Mouse (Mus musculus): ENCODE measurements at regions not wholly inside any gene's neighbourhood (a gene's known extent, or its start where the extent isn't known, plus 50 kb on each side); places are given as distances from the start of the nearest gene placed in this dataset.

- no peak overlapping the region for H3K9ac ChIP-seq (replicated peaks)
- 89% methylated on average over 6 of the region's 6 CpGs for WGBS
- no peak overlapping the region for H3K4me3 ChIP-seq
- no peaks in the 10 kb centered on the region for H3K4me1 ChIP-seq
- no peak overlapping the region for H3K27ac ChIP-seq (replicated peaks)
- no peaks in the 10 kb centered on the region for H3K9me3 ChIP-seq
- H3K4me2 ChIP-seq (replicated peaks): no peak overlapping the region
- H3K27me3 ChIP-seq: no peaks in the 10 kb centered on the region
- no peak for ATAC-seq (replicated peaks)
- no peaks in the 10 kb centered on the region for H3K36me3 ChIP-seq
Observed at GRCm38 (mm10) chr5:126954634-126955033, 287.0 kb upstream of the Tmem132c start.

GRCm38 (mm10) chr5:126964577-126964976 is 277.0 kb upstream of the Tmem132c start:
- 81% methylated on average over 4 of the region's 4 CpGs for WGBS
- no peak overlapping the region for H3K4me3 ChIP-seq
- H3K4me2 ChIP-seq (replicated peaks): no peak overlapping the region
- H3K4me1 ChIP-seq: no peaks in the 10 kb centered on the region
- no peaks in the 10 kb centered on the region for H3K27me3 ChIP-seq
- ATAC-seq (replicated peaks): no peak
- no peaks in the 10 kb centered on the region for H3K9me3 ChIP-seq
- no peak overlapping the region for H3K27ac ChIP-seq (replicated peaks)
- no peak overlapping the region for H3K9ac ChIP-seq (replicated peaks)
- no peaks in the 10 kb centered on the region for H3K36me3 ChIP-seq

- Histone ChIP-seq H3K4me3 (no peak overlapping the region), H3K9ac (replicated peaks) (no peak overlapping the region), H3K9me3 (no peaks in the 10 kb centered on the region), H3K36me3 (no peaks in the 10 kb centered on the region), H3K4me2 (replicated peaks) (no peak overlapping the region), H3K27ac (replicated peaks) (no peak overlapping the region), H3K27me3 (no peaks in the 10 kb centered on the region), H3K4me1 (no peaks in the 10 kb centered on the region)
- no peak for ATAC-seq (replicated peaks)
- 88% methylated on average over 4 of the region's 4 CpGs for WGBS
Observed at GRCm38 (mm10) chr5:126967076-126967475, 274.5 kb upstream of the Tmem132c start.

GRCm38 (mm10) chr5:126969373-126969772 is 272.2 kb upstream of the Tmem132c start:
- H3K27ac ChIP-seq (replicated peaks): no peak overlapping the region
- no peaks in the 10 kb centered on the region for H3K27me3 ChIP-seq
- 82% methylated on average over 8 of the region's 8 CpGs for WGBS
- H3K4me2 ChIP-seq (replicated peaks): no peak overlapping the region
- no peak for ATAC-seq (replicated peaks)
- no peaks in the 10 kb centered on the region for H3K36me3 ChIP-seq
- no peaks in the 10 kb centered on the region for H3K9me3 ChIP-seq
- H3K4me1 ChIP-seq: peaks cover 4% of the 10 kb centered on the region
- no peak overlapping the region for H3K9ac ChIP-seq (replicated peaks)
- H3K4me3 ChIP-seq: no peak overlapping the region

- WGBS: 53% methylated on average over 2 of the region's 2 CpGs
- H3K9me3 ChIP-seq: no peaks in the 10 kb centered on the region
- H3K9ac ChIP-seq (replicated peaks): no peak overlapping the region
- H3K27ac ChIP-seq (replicated peaks): no peak overlapping the region
- peaks cover 4% of the 10 kb centered on the region for H3K4me1 ChIP-seq
- no peak for ATAC-seq (replicated peaks)
- no peaks in the 10 kb centered on the region for H3K36me3 ChIP-seq
- no peaks in the 10 kb centered on the region for H3K27me3 ChIP-seq
- H3K4me2 ChIP-seq (replicated peaks): no peak overlapping the region
- no peak overlapping the region for H3K4me3 ChIP-seq
Observed at GRCm38 (mm10) chr5:126971284-126971683, 270.3 kb upstream of the Tmem132c start.

GRCm38 (mm10) chr5:126971981-126972380 is 269.6 kb upstream of the Tmem132c start:
- no peak overlapping the region for H3K27ac ChIP-seq (replicated peaks)
- H3K4me2 ChIP-seq (replicated peaks): no peak overlapping the region
- WGBS: 67% methylated on average over 1 of the region's 1 CpGs

GRCm38 (mm10) chr5:126973425-126973824 is 268.2 kb upstream of the Tmem132c start:
- Histone ChIP-seq H3K27me3 (no peaks in the 10 kb centered on the region), H3K4me1 (peaks cover 4% of the 10 kb centered on the region), H3K36me3 (no peaks in the 10 kb centered on the region), H3K4me2 (replicated peaks) (no peak overlapping the region), H3K9me3 (peaks cover 3% of the 10 kb centered on the region; the same call in 1 of the 2 replicates), H3K4me3 (no peak overlapping the region), H3K9ac (replicated peaks) (no peak overlapping the region), H3K27ac (replicated peaks) (peak overlapping the region; percentile 48; the same call in 1 of the 2 replicates)
- WGBS: 5% methylated on average over 3 of the region's 3 CpGs
- no peak for ATAC-seq (replicated peaks)

More at GRCm38 (mm10) chr5:126971981-126972380, 269.6 kb upstream of the Tmem132c start:
- no peaks in the 10 kb centered on the region for H3K27me3 ChIP-seq
- H3K9me3 ChIP-seq: no peaks in the 10 kb centered on the region
- H3K9ac ChIP-seq (replicated peaks): no peak overlapping the region
- no peak overlapping the region for H3K4me3 ChIP-seq
- H3K4me1 ChIP-seq: peaks cover 4% of the 10 kb centered on the region
- H3K36me3 ChIP-seq: no peaks in the 10 kb centered on the region
- no peak for ATAC-seq (replicated peaks)

- H3K36me3 ChIP-seq: no peaks in the 10 kb centered on the region
- peaks cover 4% of the 10 kb centered on the region for H3K4me1 ChIP-seq
- H3K4me3 ChIP-seq: no peak overlapping the region
- no peaks in the 10 kb centered on the region for H3K27me3 ChIP-seq
- H3K27ac ChIP-seq (replicated peaks): 0 out of 2 replicates have a peak overlapping the region, but pooled peaks have one; percentile 25
- no peak for ATAC-seq (replicated peaks)
- WGBS: 68% methylated on average over 3 of the region's 3 CpGs
- no peak overlapping the region for H3K9ac ChIP-seq (replicated peaks)
- no peak overlapping the region for H3K4me2 ChIP-seq (replicated peaks)
- peaks cover 3% of the 10 kb centered on the region; the same call in 1 of the 2 replicates for H3K9me3 ChIP-seq
Observed at GRCm38 (mm10) chr5:126974565-126974964, 267.0 kb upstream of the Tmem132c start.

GRCm38 (mm10) chr5:126995577-126995976 is 246.0 kb upstream of the Tmem132c start:
- WGBS: 55% methylated on average over 6 of the region's 6 CpGs
- no peaks in the 10 kb centered on the region for H3K4me1 ChIP-seq
- H3K9me3 ChIP-seq: no peaks in the 10 kb centered on the region
- no peak overlapping the region for H3K9ac ChIP-seq (replicated peaks)
- no peak overlapping the region for H3K4me2 ChIP-seq (replicated peaks)
- H3K27ac ChIP-seq (replicated peaks): no peak overlapping the region
- ATAC-seq (replicated peaks): no peak
- no peaks in the 10 kb centered on the region for H3K36me3 ChIP-seq
- no peak overlapping the region for H3K4me3 ChIP-seq
- no peaks in the 10 kb centered on the region for H3K27me3 ChIP-seq

GRCm38 (mm10) chr5:127014166-127014565 is 227.4 kb upstream of the Tmem132c start:
- H3K9ac ChIP-seq (replicated peaks): no peak overlapping the region
- H3K4me3 ChIP-seq: no peak overlapping the region
- ATAC-seq (replicated peaks): no peak
- no peak overlapping the region for H3K27ac ChIP-seq (replicated peaks)
- H3K27me3 ChIP-seq: no peaks in the 10 kb centered on the region
- H3K9me3 ChIP-seq: no peaks in the 10 kb centered on the region
- WGBS: 76% methylated on average over 3 of the region's 3 CpGs
- H3K36me3 ChIP-seq: no peaks in the 10 kb centered on the region
- H3K4me2 ChIP-seq (replicated peaks): no peak overlapping the region
- H3K4me1 ChIP-seq: 0 out of 2 replicates have a peak, but pooled peaks cover 3% of the 10 kb centered on the region

GRCm38 (mm10) chr5:127016467-127017060 is 225.0 kb upstream of the Tmem132c start:
- Histone ChIP-seq H3K4me2 (replicated peaks) (no peak overlapping the region), H3K4me1 (0 out of 2 replicates have a peak, but pooled peaks cover 3% of the 10 kb centered on the region), H3K27ac (replicated peaks) (no peak overlapping the region), H3K9ac (replicated peaks) (no peak overlapping the region), H3K4me3 (no peak overlapping the region), H3K27me3 (no peaks in the 10 kb centered on the region), H3K9me3 (no peaks in the 10 kb centered on the region), H3K36me3 (no peaks in the 10 kb centered on the region)
- WGBS: 25% methylated on average over 4 of the region's 4 CpGs
- ATAC-seq (replicated peaks): peak; percentile 84

- H3K36me3 ChIP-seq: no peaks in the 10 kb centered on the region
- no peak overlapping the region for H3K9ac ChIP-seq (replicated peaks)
- no peaks in the 10 kb centered on the region for H3K27me3 ChIP-seq
- 0 out of 2 replicates have a peak, but pooled peaks cover 3% of the 10 kb centered on the region for H3K4me1 ChIP-seq
- no peak overlapping the region for H3K27ac ChIP-seq (replicated peaks)
- H3K4me2 ChIP-seq (replicated peaks): no peak overlapping the region
- no peak overlapping the region for H3K4me3 ChIP-seq
- H3K9me3 ChIP-seq: no peaks in the 10 kb centered on the region
- WGBS: 95% methylated on average over 4 of the region's 4 CpGs
- no peak for ATAC-seq (replicated peaks)
Observed at GRCm38 (mm10) chr5:127017971-127018370, 223.6 kb upstream of the Tmem132c start.

- Histone ChIP-seq H3K27me3 (no peaks in the 10 kb centered on the region), H3K4me1 (no peaks in the 10 kb centered on the region), H3K36me3 (no peaks in the 10 kb centered on the region), H3K9me3 (no peaks in the 10 kb centered on the region), H3K4me2 (replicated peaks) (no peak overlapping the region), H3K9ac (replicated peaks) (no peak overlapping the region), H3K4me3 (no peak overlapping the region), H3K27ac (replicated peaks) (no peak overlapping the region)
- 50% methylated on average over 5 of the region's 5 CpGs for WGBS
- ATAC-seq (replicated peaks): no peak
Observed at GRCm38 (mm10) chr5:127036472-127036871, 205.1 kb upstream of the Tmem132c start.
